Mouse (Mus musculus): ENCODE data around the gene B4galt4. TPM values are rescaled to one million over a fixed set of nuclear protein-coding genes. Genes with fewer than 3 reads are reported as not detected.

B4galt4 gene
- polyA plus RNA-seq, 1 experiment from 2014 or later, result 39.3 TPM

- ATAC-seq (replicated peaks; ENCODE audit: insufficient number of reproducible peaks, low FRiP score, low TSS enrichment, low read depth) (no peak), DNase-seq (ENCODE audit: low spot score) (no peak)
- H3K36me3 ChIP-seq (replicated peaks; ENCODE audit: control insufficient read depth, insufficient read depth, low read depth, low read length), result no peaks in the 10 kb centered on the region
- WGBS, result 76% methylated on average over 4 of the region's 4 CpGs
- H3K27ac ChIP-seq (replicated peaks; ENCODE audit: low read depth, low read length), result no peak overlapping the region
- no peaks in the 10 kb centered on the region for H3K9me3 ChIP-seq (replicated peaks; ENCODE audit: control insufficient read depth, low read length)
- no peaks in the 10 kb centered on the region for H3K27me3 ChIP-seq (ENCODE audit: control insufficient read depth, insufficient read depth, low read length)
- no peak overlapping the region for H3K9ac ChIP-seq (replicated peaks; ENCODE audit: low read length)
- no peak overlapping the region for H3K4me3 ChIP-seq (ENCODE audit: low read depth, low read length)
- no peak overlapping the region for H3K4me2 ChIP-seq (ENCODE audit: low read depth, low read length)
- H3K4me1 ChIP-seq (ENCODE audit: control insufficient read depth, insufficient read depth, low read length), result peaks cover 5% of the 10 kb centered on the region
These were observed 14.5 kb downstream of the B4galt4 start for GRCm38 (mm10) chr16:38756572-38756971.

GRCm38 (mm10) chr16:38757626-38758025 is 15.6 kb downstream of the B4galt4 start:
- Histone ChIP-seq H3K9me3 (replicated peaks; ENCODE audit: control insufficient read depth, low read length) (no peaks in the 10 kb centered on the region), H3K9ac (replicated peaks; ENCODE audit: low read length) (no peak overlapping the region), H3K4me2 (ENCODE audit: low read depth, low read length) (no peak overlapping the region), H3K27ac (replicated peaks; ENCODE audit: low read depth, low read length) (no peak overlapping the region), H3K4me3 (ENCODE audit: low read depth, low read length) (no peak overlapping the region), H3K4me1 (ENCODE audit: control insufficient read depth, insufficient read depth, low read length) (peaks cover 4% of the 10 kb centered on the region), H3K27me3 (ENCODE audit: control insufficient read depth, insufficient read depth, low read length) (no peaks in the 10 kb centered on the region), H3K36me3 (replicated peaks; ENCODE audit: control insufficient read depth, insufficient read depth, low read depth, low read length) (no peaks in the 10 kb centered on the region)
- no peak for DNase-seq (ENCODE audit: low spot score)
- no peak for ATAC-seq (replicated peaks; ENCODE audit: insufficient number of reproducible peaks, low FRiP score, low TSS enrichment, low read depth)
- 94% methylated on average over 19 of the region's 19 CpGs for WGBS

GRCm38 (mm10) chr16:38758104-38758861 is 16.2 kb downstream of the B4galt4 start:
- Histone ChIP-seq H3K9ac (replicated peaks; ENCODE audit: low read length) (no peak overlapping the region), H3K9me3 (replicated peaks; ENCODE audit: control insufficient read depth, low read length) (no peaks in the 10 kb centered on the region), H3K4me1 (ENCODE audit: control insufficient read depth, insufficient read depth, low read length) (peaks cover 1% of the 10 kb centered on the region; the same call in 1 of the 2 replicates), H3K27me3 (ENCODE audit: control insufficient read depth, insufficient read depth, low read length) (no peaks in the 10 kb centered on the region), H3K36me3 (replicated peaks; ENCODE audit: control insufficient read depth, insufficient read depth, low read depth, low read length) (no peaks in the 10 kb centered on the region), H3K4me2 (ENCODE audit: low read depth, low read length) (no peak overlapping the region), H3K4me3 (ENCODE audit: low read depth, low read length) (no peak overlapping the region), H3K27ac (replicated peaks; ENCODE audit: low read depth, low read length) (no peak overlapping the region)
- peak; percentile 38 for DNase-seq (ENCODE audit: low spot score)
- ATAC-seq (replicated peaks; ENCODE audit: insufficient number of reproducible peaks, low FRiP score, low TSS enrichment, low read depth), result no peak
- WGBS, result 74% methylated on average over 12 of the region's 12 CpGs

GRCm38 (mm10) chr16:38760239-38760638 is 18.2 kb downstream of the B4galt4 start:
- no peak overlapping the region for H3K9ac ChIP-seq (replicated peaks; ENCODE audit: low read length)
- no peak for DNase-seq (ENCODE audit: low spot score)
- no peak overlapping the region for H3K4me2 ChIP-seq (ENCODE audit: low read depth, low read length)
- no peak overlapping the region for H3K27ac ChIP-seq (replicated peaks; ENCODE audit: low read depth, low read length)
- no peak overlapping the region for H3K4me3 ChIP-seq (ENCODE audit: low read depth, low read length)
- H3K36me3 ChIP-seq (replicated peaks; ENCODE audit: control insufficient read depth, insufficient read depth, low read depth, low read length), result no peaks in the 10 kb centered on the region
- 94% methylated on average over 5 of the region's 5 CpGs for WGBS
- no peak for ATAC-seq (replicated peaks; ENCODE audit: insufficient number of reproducible peaks, low FRiP score, low TSS enrichment, low read depth)
- no peaks in the 10 kb centered on the region for H3K4me1 ChIP-seq (ENCODE audit: control insufficient read depth, insufficient read depth, low read length)
- H3K27me3 ChIP-seq (ENCODE audit: control insufficient read depth, insufficient read depth, low read length), result no peaks in the 10 kb centered on the region
- no peaks in the 10 kb centered on the region for H3K9me3 ChIP-seq (replicated peaks; ENCODE audit: control insufficient read depth, low read length)

GRCm38 (mm10) chr16:38760834-38761375 is 18.8 kb downstream of the B4galt4 start:
- no peak for ATAC-seq (replicated peaks; ENCODE audit: insufficient number of reproducible peaks, low FRiP score, low TSS enrichment, low read depth)
- no peaks in the 10 kb centered on the region for H3K9me3 ChIP-seq (replicated peaks; ENCODE audit: control insufficient read depth, low read length)
- no peak overlapping the region for H3K27ac ChIP-seq (replicated peaks; ENCODE audit: low read depth, low read length)
- no peak overlapping the region for H3K4me3 ChIP-seq (ENCODE audit: low read depth, low read length)
- H3K4me1 ChIP-seq (ENCODE audit: control insufficient read depth, insufficient read depth, low read length), result no peaks in the 10 kb centered on the region
- H3K27me3 ChIP-seq (ENCODE audit: control insufficient read depth, insufficient read depth, low read length), result no peaks in the 10 kb centered on the region
- no peak overlapping the region for H3K4me2 ChIP-seq (ENCODE audit: low read depth, low read length)
- no peak for DNase-seq (ENCODE audit: low spot score)
- H3K36me3 ChIP-seq (replicated peaks; ENCODE audit: control insufficient read depth, insufficient read depth, low read depth, low read length), result no peaks in the 10 kb centered on the region
- 77% methylated on average over 6 of the region's 6 CpGs for WGBS
- H3K9ac ChIP-seq (replicated peaks; ENCODE audit: low read length), result no peak overlapping the region

- H3K4me3 ChIP-seq (ENCODE audit: low read depth, low read length), result no peak overlapping the region
- DNase-seq (ENCODE audit: low spot score) (no peak), ATAC-seq (replicated peaks; ENCODE audit: insufficient number of reproducible peaks, low FRiP score, low TSS enrichment, low read depth) (no peak)
- no peaks in the 10 kb centered on the region for H3K9me3 ChIP-seq (replicated peaks; ENCODE audit: control insufficient read depth, low read length)
- H3K27ac ChIP-seq (replicated peaks; ENCODE audit: low read depth, low read length), result no peak overlapping the region
- WGBS, result 86% methylated on average over 5 of the region's 5 CpGs
- H3K9ac ChIP-seq (replicated peaks; ENCODE audit: low read length), result no peak overlapping the region
- no peak overlapping the region for H3K4me2 ChIP-seq (ENCODE audit: low read depth, low read length)
- no peaks in the 10 kb centered on the region for H3K4me1 ChIP-seq (ENCODE audit: control insufficient read depth, insufficient read depth, low read length)
- no peaks in the 10 kb centered on the region for H3K27me3 ChIP-seq (ENCODE audit: control insufficient read depth, insufficient read depth, low read length)
- no peaks in the 10 kb centered on the region for H3K36me3 ChIP-seq (replicated peaks; ENCODE audit: control insufficient read depth, insufficient read depth, low read depth, low read length)
These were observed 19.9 kb downstream of the B4galt4 start for GRCm38 (mm10) chr16:38761972-38762371.

- DNase-seq (ENCODE audit: low spot score) (no peak), ATAC-seq (replicated peaks; ENCODE audit: insufficient number of reproducible peaks, low FRiP score, low TSS enrichment, low read depth) (no peak)
These were observed 20.3 kb downstream of the B4galt4 start for GRCm38 (mm10) chr16:38762401-38762800.

GRCm38 (mm10) chr16:38763508-38763907 is 21.4 kb downstream of the B4galt4 start:
- H3K9me3 ChIP-seq (replicated peaks; ENCODE audit: control insufficient read depth, low read length), result no peaks in the 10 kb centered on the region
- no peaks in the 10 kb centered on the region for H3K4me1 ChIP-seq (ENCODE audit: control insufficient read depth, insufficient read depth, low read length)
- no peak overlapping the region for H3K4me2 ChIP-seq (ENCODE audit: low read depth, low read length)
- H3K27me3 ChIP-seq (ENCODE audit: control insufficient read depth, insufficient read depth, low read length), result no peaks in the 10 kb centered on the region
- 83% methylated on average over 4 of the region's 4 CpGs for WGBS
- H3K27ac ChIP-seq (replicated peaks; ENCODE audit: low read depth, low read length), result no peak overlapping the region
- no peaks in the 10 kb centered on the region for H3K36me3 ChIP-seq (replicated peaks; ENCODE audit: control insufficient read depth, insufficient read depth, low read depth, low read length)
- H3K9ac ChIP-seq (replicated peaks; ENCODE audit: low read length), result no peak overlapping the region
- ATAC-seq (replicated peaks; ENCODE audit: insufficient number of reproducible peaks, low FRiP score, low TSS enrichment, low read depth) (no peak), DNase-seq (ENCODE audit: low spot score) (no peak)
- H3K4me3 ChIP-seq (ENCODE audit: low read depth, low read length), result no peak overlapping the region

More at GRCm38 (mm10) chr16:38762401-38762800, 20.3 kb downstream of the B4galt4 start:
- Histone ChIP-seq H3K4me3 (ENCODE audit: low read depth, low read length) (no peak overlapping the region), H3K4me2 (ENCODE audit: low read depth, low read length) (no peak overlapping the region), H3K4me1 (ENCODE audit: control insufficient read depth, insufficient read depth, low read length) (no peaks in the 10 kb centered on the region), H3K36me3 (replicated peaks; ENCODE audit: control insufficient read depth, insufficient read depth, low read depth, low read length) (no peaks in the 10 kb centered on the region), H3K9ac (replicated peaks; ENCODE audit: low read length) (no peak overlapping the region), H3K27me3 (ENCODE audit: control insufficient read depth, insufficient read depth, low read length) (no peaks in the 10 kb centered on the region), H3K9me3 (replicated peaks; ENCODE audit: control insufficient read depth, low read length) (no peaks in the 10 kb centered on the region), H3K27ac (replicated peaks; ENCODE audit: low read depth, low read length) (no peak overlapping the region)
- WGBS, result 87% methylated on average over 8 of the region's 8 CpGs
